Mouse (Mus musculus): ENCODE results near the gene Gss. TPM values are rescaled to one million over a fixed set of nuclear protein-coding genes. Genes with fewer than 3 reads are reported as not detected.
A peak's percentile ranks its signal among the peaks of the same experiment; 100 is the strongest.

Gss gene
- polyA plus RNA-seq, 1 experiment from 2014 or later: 21.4 TPM

- H3K9ac ChIP-seq (ENCODE audit: low read depth, low read length): no peak overlapping the region
- H3K4me2 ChIP-seq: no peak overlapping the region
- no peak for ATAC-seq (replicated peaks; ENCODE audit: insufficient number of reproducible peaks, low FRiP score, low TSS enrichment)
- no peaks in the 10 kb centered on the region for H3K9me3 ChIP-seq (replicated peaks; ENCODE audit: control insufficient read depth, low read length)
- H3K36me3 ChIP-seq (ENCODE audit: control insufficient read depth, insufficient read depth, low read length): peaks cover 12% of the 10 kb centered on the region
- no peak overlapping the region for H3K4me3 ChIP-seq (ENCODE audit: low read depth, low read length)
- H3K27ac ChIP-seq (ENCODE audit: low read depth, low read length): no peak overlapping the region
- peaks cover 22% of the 10 kb centered on the region for H3K4me1 ChIP-seq (ENCODE audit: control insufficient read depth, insufficient read depth, low read length)
- H3K27me3 ChIP-seq (ENCODE audit: control insufficient read depth, insufficient read depth, low read length): peaks cover 47% of the 10 kb centered on the region
- 47% methylated on average over 15 of the region's 15 CpGs for WGBS (ENCODE audit: insufficient replicate concordance)
Measured at GRCm38 (mm10) chr2:155626277-155626676, 33.7 kb upstream of the Gss start.

DNA sequence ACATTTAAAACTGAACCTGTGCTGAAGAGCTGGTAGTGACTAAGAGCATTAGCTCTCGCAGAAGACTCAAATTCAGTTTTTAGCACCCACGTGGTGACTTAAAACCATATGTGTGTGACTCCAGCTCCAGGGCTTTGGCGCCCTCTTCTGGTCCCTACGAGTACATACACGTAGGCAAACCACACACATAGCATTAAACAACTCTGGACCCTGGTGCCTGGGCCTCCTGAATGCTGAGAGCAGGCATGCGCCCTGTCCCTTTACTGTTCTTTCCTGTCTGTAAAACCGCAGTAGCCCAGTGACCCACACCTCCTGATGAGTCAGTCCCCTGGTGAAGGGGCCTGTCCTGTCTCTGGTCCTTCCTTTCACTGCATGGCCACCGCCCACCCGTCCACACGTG is 32.1 kb upstream of the Gss start:
- Histone ChIP-seq H3K27me3 (ENCODE audit: control insufficient read depth, insufficient read depth, low read length) (peaks cover 34% of the 10 kb centered on the region), H3K36me3 (ENCODE audit: control insufficient read depth, insufficient read depth, low read length) (peaks cover 8% of the 10 kb centered on the region), H3K9me3 (replicated peaks; ENCODE audit: control insufficient read depth, low read length) (no peaks in the 10 kb centered on the region), H3K9ac (ENCODE audit: low read depth, low read length) (no peak overlapping the region), H3K27ac (ENCODE audit: low read depth, low read length) (no peak overlapping the region), H3K4me3 (ENCODE audit: low read depth, low read length) (no peak overlapping the region), H3K4me2 (no peak overlapping the region), H3K4me1 (ENCODE audit: control insufficient read depth, insufficient read depth, low read length) (peaks cover 11% of the 10 kb centered on the region; the same call in 1 of the 2 replicates)
- WGBS (ENCODE audit: insufficient replicate concordance): 35% methylated on average over 10 of the region's 10 CpGs
- no peak for ATAC-seq (replicated peaks; ENCODE audit: insufficient number of reproducible peaks, low FRiP score, low TSS enrichment)

DNA sequence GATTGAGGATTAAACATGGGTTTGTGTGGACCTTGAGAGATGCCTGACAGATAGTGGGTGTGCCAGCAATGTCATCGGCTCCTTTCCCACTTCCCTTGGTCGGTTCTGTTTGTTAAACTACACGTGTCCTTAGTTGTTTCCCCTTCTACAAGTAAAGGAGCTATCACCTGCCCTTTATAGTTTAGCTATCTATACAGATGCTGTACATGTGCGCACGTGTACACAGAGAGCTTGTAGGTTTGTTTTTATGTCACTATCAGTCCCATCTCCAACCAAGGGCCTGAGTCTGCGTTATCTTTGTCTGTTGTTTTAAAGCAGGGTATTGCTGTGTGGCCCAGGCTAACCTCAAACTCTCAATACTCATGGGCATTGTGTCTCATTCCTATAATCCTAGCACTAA is 31.4 kb upstream of the Gss start:
- no peak overlapping the region for H3K4me2 ChIP-seq
- H3K9me3 ChIP-seq (replicated peaks; ENCODE audit: control insufficient read depth, low read length): no peaks in the 10 kb centered on the region
- no peak overlapping the region for H3K4me3 ChIP-seq (ENCODE audit: low read depth, low read length)
- H3K36me3 ChIP-seq (ENCODE audit: control insufficient read depth, insufficient read depth, low read length): peaks cover 8% of the 10 kb centered on the region
- no peak overlapping the region for H3K9ac ChIP-seq (ENCODE audit: low read depth, low read length)
- peaks cover 5% of the 10 kb centered on the region; the same call in 1 of the 2 replicates for H3K4me1 ChIP-seq (ENCODE audit: control insufficient read depth, insufficient read depth, low read length)
- WGBS (ENCODE audit: insufficient replicate concordance): 77% methylated on average over 6 of the region's 6 CpGs
- H3K27me3 ChIP-seq (ENCODE audit: control insufficient read depth, insufficient read depth, low read length): peaks cover 27% of the 10 kb centered on the region
- no peak for ATAC-seq (replicated peaks; ENCODE audit: insufficient number of reproducible peaks, low FRiP score, low TSS enrichment)
- H3K27ac ChIP-seq (ENCODE audit: low read depth, low read length): no peak overlapping the region

DNA sequence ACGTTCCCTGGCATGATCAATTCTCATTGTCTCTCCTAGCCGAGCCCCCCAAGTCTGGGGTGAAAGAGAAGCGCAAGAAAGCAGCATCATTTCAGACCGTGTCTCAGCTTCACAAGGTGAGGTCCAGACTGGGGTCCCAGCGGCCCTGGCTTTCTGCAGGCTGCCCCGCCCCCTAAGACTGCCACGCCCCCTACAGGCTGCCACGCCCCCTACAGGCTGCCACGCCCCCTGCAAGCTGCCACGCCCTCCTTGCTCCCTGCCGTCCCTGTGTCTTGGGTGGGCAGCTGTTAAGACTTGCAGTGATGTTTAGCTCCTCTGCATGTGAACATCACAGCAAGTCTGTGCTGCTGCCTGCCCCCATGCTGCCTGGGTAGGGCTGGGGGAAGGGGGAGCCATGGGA is 30.0 kb upstream of the Gss start:
- H3K9me3 ChIP-seq (replicated peaks; ENCODE audit: control insufficient read depth, low read length): no peaks in the 10 kb centered on the region
- peaks cover 14% of the 10 kb centered on the region for H3K27me3 ChIP-seq (ENCODE audit: control insufficient read depth, insufficient read depth, low read length)
- peaks cover 4% of the 10 kb centered on the region; the same call in 1 of the 2 replicates for H3K36me3 ChIP-seq (ENCODE audit: control insufficient read depth, insufficient read depth, low read length)
- H3K9ac ChIP-seq (ENCODE audit: low read depth, low read length): no peak overlapping the region
- H3K4me3 ChIP-seq (ENCODE audit: low read depth, low read length): no peak overlapping the region
- no peak overlapping the region for H3K4me2 ChIP-seq
- H3K27ac ChIP-seq (ENCODE audit: low read depth, low read length): no peak overlapping the region
- WGBS (ENCODE audit: insufficient replicate concordance): 36% methylated on average over 11 of the region's 11 CpGs
- no peaks in the 10 kb centered on the region for H3K4me1 ChIP-seq (ENCODE audit: control insufficient read depth, insufficient read depth, low read length)
- no peak for ATAC-seq (replicated peaks; ENCODE audit: insufficient number of reproducible peaks, low FRiP score, low TSS enrichment)

DNA sequence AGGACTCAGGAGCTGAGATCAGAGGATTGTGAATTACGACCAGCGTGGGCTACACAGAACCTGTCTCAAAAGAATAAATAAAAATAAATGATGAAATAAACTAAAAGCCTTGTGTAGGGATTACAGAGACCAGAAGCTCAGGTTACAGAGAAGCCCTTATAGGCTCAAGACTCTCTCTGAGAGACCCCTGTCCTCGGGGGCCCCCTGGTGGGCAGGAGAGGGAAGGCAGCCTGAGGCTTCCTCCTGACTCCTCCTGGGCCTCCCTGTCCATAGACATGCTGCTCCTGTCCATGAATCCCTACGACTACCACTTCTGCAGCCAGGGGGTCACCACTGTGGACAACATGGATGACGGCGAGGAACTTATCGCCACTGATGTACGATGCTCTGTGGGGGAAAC is 27.2 kb upstream of the Gss start:
- ATAC-seq (replicated peaks; ENCODE audit: insufficient number of reproducible peaks, low FRiP score, low TSS enrichment): no peak
- H3K9me3 ChIP-seq (replicated peaks; ENCODE audit: control insufficient read depth, low read length): no peaks in the 10 kb centered on the region
- H3K27ac ChIP-seq (ENCODE audit: low read depth, low read length): no peak overlapping the region
- H3K4me2 ChIP-seq: no peak overlapping the region
- H3K36me3 ChIP-seq (ENCODE audit: control insufficient read depth, insufficient read depth, low read length): no peaks in the 10 kb centered on the region
- no peaks in the 10 kb centered on the region for H3K4me1 ChIP-seq (ENCODE audit: control insufficient read depth, insufficient read depth, low read length)
- H3K9ac ChIP-seq (ENCODE audit: low read depth, low read length): no peak overlapping the region
- no peaks in the 10 kb centered on the region for H3K27me3 ChIP-seq (ENCODE audit: control insufficient read depth, insufficient read depth, low read length)
- H3K4me3 ChIP-seq (ENCODE audit: low read depth, low read length): no peak overlapping the region
- 15% methylated on average over 8 of the region's 8 CpGs for WGBS (ENCODE audit: insufficient replicate concordance)

GRCm38 (mm10) chr2:155616971-155617370 is 24.4 kb upstream of the Gss start:
- Histone ChIP-seq H3K36me3 (ENCODE audit: control insufficient read depth, insufficient read depth, low read length) (no peaks in the 10 kb centered on the region), H3K9ac (ENCODE audit: low read depth, low read length) (no peak overlapping the region), H3K9me3 (replicated peaks; ENCODE audit: control insufficient read depth, low read length) (no peaks in the 10 kb centered on the region), H3K4me1 (ENCODE audit: control insufficient read depth, insufficient read depth, low read length) (peaks cover 16% of the 10 kb centered on the region), H3K27me3 (ENCODE audit: control insufficient read depth, insufficient read depth, low read length) (no peaks in the 10 kb centered on the region), H3K27ac (ENCODE audit: low read depth, low read length) (no peak overlapping the region), H3K4me2 (peak overlapping the region; percentile 24), H3K4me3 (ENCODE audit: low read depth, low read length) (no peak overlapping the region)
- 48% methylated on average over 6 of the region's 6 CpGs for WGBS (ENCODE audit: insufficient replicate concordance)
- ATAC-seq (replicated peaks; ENCODE audit: insufficient number of reproducible peaks, low FRiP score, low TSS enrichment): no peak

- Histone ChIP-seq H3K4me2 (peak overlapping the region; percentile 86), H3K36me3 (ENCODE audit: control insufficient read depth, insufficient read depth, low read length) (no peaks in the 10 kb centered on the region), H3K9ac (ENCODE audit: low read depth, low read length) (peak overlapping the region; percentile 72), H3K9me3 (replicated peaks; ENCODE audit: control insufficient read depth, low read length) (no peaks in the 10 kb centered on the region), H3K4me1 (ENCODE audit: control insufficient read depth, insufficient read depth, low read length) (peaks cover 23% of the 10 kb centered on the region), H3K4me3 (ENCODE audit: low read depth, low read length) (peak overlapping the region; percentile 49), H3K27ac (ENCODE audit: low read depth, low read length) (peak overlapping the region; percentile 74), H3K27me3 (ENCODE audit: control insufficient read depth, insufficient read depth, low read length) (no peaks in the 10 kb centered on the region)
- peak; percentile 57; the same call in 1 of the 2 replicates for ATAC-seq (replicated peaks; ENCODE audit: insufficient number of reproducible peaks, low FRiP score, low TSS enrichment)
- 48% methylated on average over 8 of the region's 8 CpGs for WGBS (ENCODE audit: insufficient replicate concordance)
Measured at GRCm38 (mm10) chr2:155613953-155614352, 21.3 kb upstream of the Gss start.

DNA sequence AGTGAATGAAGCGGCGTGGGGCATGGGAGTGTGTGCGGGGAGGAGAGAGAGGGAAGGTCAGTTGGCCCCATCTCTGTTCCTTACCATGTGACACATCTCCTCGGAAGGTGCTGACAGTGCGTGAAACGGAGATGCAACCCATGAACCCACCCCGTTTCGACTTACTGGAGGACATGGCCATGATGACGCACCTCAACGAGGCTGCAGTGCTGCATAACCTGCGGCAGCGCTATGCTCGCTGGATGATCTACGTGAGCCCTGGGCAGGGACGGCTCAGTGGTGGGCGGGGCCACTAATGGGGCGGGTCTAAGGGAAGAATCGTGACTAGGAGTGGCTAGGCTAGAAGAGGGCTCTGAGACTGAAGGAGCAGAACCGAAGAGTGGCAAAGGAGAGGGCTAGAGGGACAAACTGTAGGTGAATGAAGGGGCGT is 20.7 kb upstream of the Gss start:
- Histone ChIP-seq H3K27ac (ENCODE audit: low read depth, low read length) (peak overlapping the region; percentile 74), H3K9ac (ENCODE audit: low read depth, low read length) (peak overlapping the region; percentile 72), H3K36me3 (ENCODE audit: control insufficient read depth, insufficient read depth, low read length) (no peaks in the 10 kb centered on the region), H3K4me2 (peak overlapping the region; percentile 86), H3K4me1 (ENCODE audit: control insufficient read depth, insufficient read depth, low read length) (peaks cover 23% of the 10 kb centered on the region), H3K4me3 (ENCODE audit: low read depth, low read length) (peak overlapping the region; percentile 49), H3K27me3 (ENCODE audit: control insufficient read depth, insufficient read depth, low read length) (no peaks in the 10 kb centered on the region), H3K9me3 (replicated peaks; ENCODE audit: control insufficient read depth, low read length) (no peaks in the 10 kb centered on the region)
- WGBS (ENCODE audit: insufficient replicate concordance): 4% methylated on average over 20 of the region's 20 CpGs
- ATAC-seq (replicated peaks; ENCODE audit: insufficient number of reproducible peaks, low FRiP score, low TSS enrichment): peak; percentile 92

- 63% methylated on average over 9 of the region's 9 CpGs for WGBS (ENCODE audit: insufficient replicate concordance)
- peak overlapping the region; percentile 72 for H3K9ac ChIP-seq (ENCODE audit: low read depth, low read length)
- ATAC-seq (replicated peaks; ENCODE audit: insufficient number of reproducible peaks, low FRiP score, low TSS enrichment): no peak
Measured at GRCm38 (mm10) chr2:155611834-155612550, 19.4 kb upstream of the Gss start.

More at GRCm38 (mm10) chr2:155611834-155612550, 19.4 kb upstream of the Gss start:
- Histone ChIP-seq H3K4me2 (peak overlapping the region; percentile 86), H3K27me3 (ENCODE audit: control insufficient read depth, insufficient read depth, low read length) (no peaks in the 10 kb centered on the region), H3K4me1 (ENCODE audit: control insufficient read depth, insufficient read depth, low read length) (peaks cover 23% of the 10 kb centered on the region), H3K9me3 (replicated peaks; ENCODE audit: control insufficient read depth, low read length) (no peaks in the 10 kb centered on the region), H3K36me3 (ENCODE audit: control insufficient read depth, insufficient read depth, low read length) (no peaks in the 10 kb centered on the region), H3K27ac (ENCODE audit: low read depth, low read length) (peak overlapping the region; percentile 74), H3K4me3 (ENCODE audit: low read depth, low read length) (peak overlapping the region; percentile 49)
